12 mouse cellular contexts compared by ENCODE assay signal in the genomic region with DNA sequence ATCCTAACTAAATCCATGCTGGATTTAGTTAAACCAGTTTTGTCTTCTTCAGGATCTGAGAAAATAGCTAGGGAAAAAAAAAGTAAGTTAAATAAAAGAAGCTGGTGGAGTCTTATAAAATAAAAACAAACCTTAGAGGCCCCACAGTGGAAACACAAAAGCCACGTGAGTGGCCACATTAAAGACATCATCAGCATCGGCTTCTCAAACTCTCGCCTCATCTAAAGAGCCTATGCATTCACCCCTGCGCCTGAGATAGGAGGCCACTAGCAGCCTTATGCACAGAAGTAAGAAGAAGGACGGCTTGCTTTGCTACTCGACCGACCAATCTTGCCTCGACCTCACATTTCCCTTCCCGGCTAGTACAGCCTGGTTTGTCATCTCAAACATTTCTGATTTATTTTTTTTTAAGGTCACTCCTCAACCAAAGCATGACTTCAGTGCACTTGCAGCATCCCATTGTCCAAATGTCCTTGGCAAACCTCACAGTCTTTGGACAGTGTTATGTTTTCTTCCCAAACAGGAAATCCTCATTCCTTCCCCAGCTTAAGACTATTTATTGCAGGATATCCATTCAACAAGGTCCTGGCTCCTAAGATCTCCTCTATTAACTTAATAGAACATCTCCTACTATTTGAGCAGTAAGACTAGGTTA.
A peak's percentile ranks its signal among the peaks of the same experiment; 100 is the strongest.
DNase-seq lines count a peak whose midpoint lies in the region; ATAC-seq lines count a peak whose summit lies in the region.
"Had no signal": no experiment of that assay in that cellular context is flagged by ENCODE, and none has a peak within 500 bp of the region (broad histone marks: within the 10 kb centered on the region; RNA-seq: fewer than 3 reads in every experiment).

No protein-coding gene starts in this region.

- H3K27me3 ChIP-seq in hindbrain, embryonic 14.5 days (ENCODE audit: control insufficient read depth, insufficient read depth, low read length), result no peaks in the 10 kb centered on the region
- H3K27me3 ChIP-seq: hindbrain, embryonic 12.5 days; Patski had no signal

- H3K27ac ChIP-seq in hindbrain, embryonic 14.5 days, result no peak overlapping the region
- H3K27ac ChIP-seq: hindbrain, embryonic 12.5 days; macrophage had no signal

- WGBS in hindbrain, embryonic 14.5 days, result 87% methylated on average over 9 of the region's 9 CpGs

- H3K9me3 ChIP-seq in hindbrain, embryonic 14.5 days (ENCODE audit: control insufficient read depth, low read length), result no peaks in the 10 kb centered on the region
- H3K9me3 ChIP-seq: hindbrain, embryonic 12.5 days had no signal

- no peak overlapping the region for H3K4me3 ChIP-seq in hindbrain, embryonic 14.5 days (replicated peaks; ENCODE audit: low read length)
- H3K4me3 ChIP-seq: hindbrain, embryonic 12.5 days had no signal

- H3K36me3 ChIP-seq in hindbrain, embryonic 14.5 days (replicated peaks; ENCODE audit: control insufficient read depth, insufficient read depth), result no peaks in the 10 kb centered on the region
- H3K36me3 ChIP-seq: hindbrain, embryonic 12.5 days had no signal

- intact Hi-C loops in gastrocnemius, postnatal 14 days (cut with DNase I; ENCODE audit: low total_unique reads), result no loop called here

- no peak overlapping the region for H3K4me2 ChIP-seq in hindbrain, embryonic 14.5 days (replicated peaks)
- H3K4me2 ChIP-seq: hindbrain, embryonic 12.5 days had no signal

- peak; percentile 6 for DNase-seq in gastrocnemius, postnatal 14 days
- no peak for DNase-seq in gastrocnemius, adult 8-10 months (ENCODE audit: low spot score in 2 of 2)
- DNase-seq in CD4-positive helper T cell, adult 2 months (ENCODE audit: low read depth, low spot score), result peak; percentile 73
- DNase-seq in adrenal gland, postnatal 36 days, result peak; percentile 41 to 43
- DNase-seq in kidney, postnatal 25 days, result peak; percentile 6 to 54
- no peak for DNase-seq in hindbrain, embryonic 14.5 days (ENCODE audit: low spot score)
- no peak for DNase-seq in spleen, postnatal 10 days (ENCODE audit: low spot score in 2 of 2)
- no peak for DNase-seq in left cerebral cortex, adult 18-20 months (ENCODE audit: low spot score in 2 of 2)
- DNase-seq: cerebellum, postnatal 36 days had no signal

- H3K4me1 ChIP-seq in hindbrain, embryonic 14.5 days (replicated peaks; ENCODE audit: control insufficient read depth, insufficient read depth, low read length), result no peaks in the 10 kb centered on the region
- H3K4me1 ChIP-seq: hindbrain, embryonic 12.5 days had no signal

- no peak overlapping the region for H3K9ac ChIP-seq in hindbrain, embryonic 14.5 days
- H3K9ac ChIP-seq: hindbrain, embryonic 12.5 days had no signal

- no peak for ATAC-seq in hindbrain, embryonic 14.5 days (ENCODE audit: low FRiP score)
- ATAC-seq: Patski had no signal

Comparison
In these comparisons a context has a peak if more than half of its experiments do, and no peak if none do; other contexts are left out.
1. DNase-seq: peak in gastrocnemius, postnatal 14 days (single experiment), CD4-positive helper T cell, adult 2 months (single experiment), adrenal gland, postnatal 36 days (2 of 2) and kidney, postnatal 25 days (2 of 2); none in gastrocnemius, adult 8-10 months (0 of 2), hindbrain, embryonic 14.5 days (single experiment), spleen, postnatal 10 days (0 of 2) and left cerebral cortex, adult 18-20 months (0 of 2).